In the genomic region with DNA sequence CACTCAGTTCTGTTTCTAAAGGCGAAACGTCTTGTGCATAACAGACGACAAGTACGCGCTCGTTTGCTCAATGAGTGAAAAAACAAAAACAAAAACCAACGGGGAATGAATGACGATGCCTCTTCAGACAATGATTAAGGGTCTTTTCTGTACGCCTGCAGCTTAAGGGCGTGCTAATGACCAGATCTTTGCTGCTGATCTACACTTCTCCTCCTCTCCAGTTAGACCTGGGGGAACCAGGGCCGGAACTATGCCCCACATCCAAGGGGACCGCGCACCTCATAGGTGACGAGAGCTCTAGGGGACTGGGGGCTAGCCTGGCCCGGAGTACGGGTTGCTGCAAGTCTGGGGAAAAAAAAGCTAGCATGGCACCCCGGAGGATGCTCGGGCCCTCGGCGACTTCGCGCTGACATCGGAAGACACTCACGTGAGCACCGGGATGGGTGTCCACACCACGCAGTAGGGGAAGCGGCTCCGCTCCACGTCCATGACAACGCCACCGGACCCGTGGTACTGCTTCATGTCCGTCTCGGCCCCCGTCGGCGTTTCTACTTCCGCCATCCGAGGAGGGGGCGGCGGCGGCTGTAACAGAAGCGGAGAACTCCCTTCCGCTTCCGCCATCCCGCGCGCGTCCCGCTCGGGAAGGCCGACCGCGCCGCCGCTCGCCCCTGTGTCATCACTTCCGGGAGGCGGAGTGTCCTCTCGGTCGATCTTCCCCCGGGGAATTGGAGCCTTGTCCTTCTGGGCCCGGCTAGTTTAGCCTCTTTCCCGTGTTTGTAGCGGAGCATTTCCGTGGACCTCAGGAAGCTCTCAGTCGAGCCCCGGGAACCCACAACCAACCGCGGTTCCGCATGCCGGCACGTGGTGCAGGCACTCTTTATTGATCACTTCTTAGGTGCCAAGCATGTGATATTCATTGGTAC, we compare ENCODE assay signal across 1 mouse cellular context.
TF ChIP-seq lines count a peak whose summit lies in the region.

Tmem222 (minus strand) TSS at position 689 of the 923 bp plus-strand sequence.

TF ChIP-seq in MEL, 35 proteins besides CTCF, POLR2A, EP300 and RAD21 (continued from another document):
- TF ChIP-seq GATA1 (IDR thresholded peaks at IDR 0.05; ENCODE audit: low read depth, low read length) (no peak), MYC (IDR thresholded peaks at IDR 0.05; ENCODE audit: low read depth, low read length) (0 out of 2 replicates have a peak, but pooled peaks have one; percentile 49), TBP (IDR thresholded peaks at IDR 0.05; ENCODE audit: low read depth, low read length) (peak; percentile 90), SIN3A (IDR thresholded peaks at IDR 0.05; ENCODE audit: low read length) (peak; percentile 92), E2F4 (IDR thresholded peaks at IDR 0.05; ENCODE audit: borderline replicate concordance, low read depth, low read length) (peak; percentile 73; the same call in 1 of the 2 replicates), KAT2A (conservative IDR thresholded peaks at IDR 0.05; ENCODE audit: low read depth, low read length) (no peak; the same call in 1 of the 2 replicates), ZMIZ1 (IDR thresholded peaks at IDR 0.05; ENCODE audit: low read depth, low read length) (peak; percentile 80; the same call in 1 of the 2 replicates), ETS1 (IDR thresholded peaks at IDR 0.05; ENCODE audit: low read depth, low read length) (peak; percentile 62), NELFE (IDR thresholded peaks at IDR 0.05; ENCODE audit: low read depth, low read length) (peak; percentile 77)
